Mouse (Mus musculus): ENCODE measurements around the gene D130043K22Rik. TPM values are rescaled to one million over a fixed set of nuclear protein-coding genes. Genes with fewer than 3 reads are reported as not detected.

Gene D130043K22Rik
- 0.12 and 0.27 TPM in 2 replicates for polyA plus RNA-seq (2015; fragmentation: Nextera tagmentation; extraction: Ambion mirVana)

DNA sequence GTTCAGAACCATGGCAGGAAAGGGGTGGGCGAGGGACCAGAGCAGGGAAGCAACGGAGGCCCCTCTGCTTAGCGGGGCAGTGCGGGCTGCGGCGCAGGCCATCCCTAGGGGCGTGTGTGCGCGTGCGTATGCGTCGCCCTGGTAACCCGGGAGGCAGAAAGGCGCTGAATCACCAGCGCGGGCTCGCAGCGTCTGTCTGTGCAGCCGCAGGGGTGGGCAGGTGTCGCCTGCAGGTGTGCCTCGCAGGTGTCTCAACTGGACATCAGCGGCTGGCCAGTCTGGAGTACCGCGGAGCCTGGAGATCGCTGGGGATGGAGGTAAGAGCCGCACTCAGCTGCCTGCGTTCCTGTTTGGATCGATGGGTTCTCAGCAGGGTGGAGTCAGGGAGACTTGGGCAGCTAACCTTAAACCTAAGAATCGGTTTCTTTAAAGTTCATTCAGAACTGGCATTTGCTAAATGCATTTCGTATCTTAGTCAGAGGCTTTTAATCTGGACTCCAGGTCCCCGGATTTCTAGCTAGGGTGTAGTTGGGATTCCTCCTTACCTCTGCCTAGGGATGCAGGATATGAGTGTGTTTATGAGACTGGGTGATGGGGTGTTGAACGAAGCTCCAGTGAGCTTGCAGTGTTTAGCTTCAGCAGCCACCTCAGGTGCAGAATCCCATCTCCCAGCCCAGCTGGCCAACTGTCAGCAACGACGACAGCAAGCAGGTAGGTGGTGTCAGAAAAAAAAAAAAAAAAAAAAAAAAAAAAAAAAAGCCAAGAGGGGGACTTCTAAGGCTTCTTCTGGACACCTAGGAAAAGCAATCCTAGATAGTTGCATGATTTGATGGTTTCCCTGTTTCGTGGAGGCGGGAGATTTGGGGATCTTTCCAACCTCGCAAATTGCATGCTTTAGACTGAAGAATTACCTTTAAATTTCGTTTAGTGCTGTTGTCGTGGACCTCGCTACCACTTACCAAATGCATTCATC lies at the start of gene D130043K22Rik:
Gene D130043K22Rik (plus strand): TSS at position 153 of the 973 bp plus-strand sequence.
- Histone ChIP-seq H3K27ac (ENCODE audit: low read length) (no peak within 1 kb of the TSS), H3K27me3 (ENCODE audit: control insufficient read depth, insufficient read depth, low read depth, low read length) (no peaks in the 10 kb centered on the region), H3K4me1 (ENCODE audit: control insufficient read depth, low read depth, low read length) (no peaks in the 10 kb centered on the region), H3K4me3 (ENCODE audit: low read depth, low read length) (peak within 1 kb of the TSS; percentile 39), H3K36me3 (ENCODE audit: control insufficient read depth, insufficient read depth) (peaks cover 9% of the 10 kb centered on the region), H3K9me3 (replicated peaks; ENCODE audit: control insufficient read depth, low read length) (no peaks in the 10 kb centered on the region), H3K9ac (ENCODE audit: low read depth, low read length) (no peak within 1 kb of the TSS), H3K4me2 (ENCODE audit: low read depth, low read length) (peak within 1 kb of the TSS; percentile 56)
- 16% methylated on average over 40 of the region's 40 CpGs for WGBS (ENCODE audit: insufficient replicate concordance)
- 0 out of 2 replicates have a peak, but pooled peaks have one; percentile 37 for ATAC-seq (ENCODE audit: low read depth)

DNA sequence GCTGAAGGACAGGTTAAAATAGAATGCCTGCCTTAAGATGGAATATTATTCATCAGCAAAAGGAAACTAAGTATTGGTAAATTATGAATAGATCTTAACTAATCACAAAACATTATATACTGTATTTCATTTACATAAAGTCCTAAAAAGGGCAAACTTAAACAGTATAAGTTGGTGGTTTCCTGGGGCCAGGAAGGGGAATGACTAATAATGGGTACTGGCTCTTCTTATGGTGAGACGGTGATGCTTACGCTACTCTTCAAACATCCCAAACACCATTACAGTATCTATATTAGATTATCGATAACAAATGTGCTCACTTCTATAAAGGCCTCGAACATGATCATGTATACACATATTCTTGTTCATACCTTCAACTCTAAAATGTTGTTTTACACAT lies 46.2 kb upstream of the D130043K22Rik start:
- H3K27me3 ChIP-seq (ENCODE audit: control insufficient read depth, insufficient read depth, low read depth, low read length) = no peaks in the 10 kb centered on the region
- WGBS (ENCODE audit: insufficient replicate concordance) = 87% methylated on average over 4 of the region's 4 CpGs
- H3K9ac ChIP-seq (ENCODE audit: low read depth, low read length) = no peak overlapping the region
- ATAC-seq (ENCODE audit: low read depth) = no peak
- no peak overlapping the region for H3K4me3 ChIP-seq (ENCODE audit: low read depth, low read length)
- no peaks in the 10 kb centered on the region for H3K9me3 ChIP-seq (replicated peaks; ENCODE audit: control insufficient read depth, low read length)
- H3K4me2 ChIP-seq (ENCODE audit: low read depth, low read length) = no peak overlapping the region
- H3K27ac ChIP-seq (ENCODE audit: low read length) = no peak overlapping the region
- H3K36me3 ChIP-seq (ENCODE audit: control insufficient read depth, insufficient read depth) = no peaks in the 10 kb centered on the region
- peaks cover 5% of the 10 kb centered on the region for H3K4me1 ChIP-seq (ENCODE audit: control insufficient read depth, low read depth, low read length)

DNA sequence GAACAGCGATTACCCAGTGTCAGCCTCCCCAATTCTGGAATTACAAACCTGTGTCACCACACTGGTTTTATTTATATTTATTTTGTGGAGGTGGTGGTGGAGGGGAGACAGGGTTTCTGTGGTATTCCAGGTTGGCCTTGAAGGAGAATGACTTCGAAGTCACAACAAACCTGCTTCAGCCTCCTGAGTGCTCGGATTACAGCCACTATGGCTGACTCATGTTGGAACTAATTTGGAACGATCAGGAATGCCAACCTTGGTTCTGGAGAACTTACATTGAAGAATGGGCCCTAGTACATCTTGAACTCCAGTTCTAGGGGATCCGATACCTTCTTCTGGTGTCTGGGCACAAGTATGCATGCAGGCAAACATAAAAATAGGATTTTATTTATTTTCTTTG lies 45.6 kb upstream of the D130043K22Rik start:
- H3K9me3 ChIP-seq (replicated peaks; ENCODE audit: control insufficient read depth, low read length) = no peaks in the 10 kb centered on the region
- H3K4me1 ChIP-seq (ENCODE audit: control insufficient read depth, low read depth, low read length) = peaks cover 9% of the 10 kb centered on the region
- WGBS (ENCODE audit: insufficient replicate concordance) = 71% methylated on average over 5 of the region's 5 CpGs
- peak overlapping the region; percentile 70 for H3K4me2 ChIP-seq (ENCODE audit: low read depth, low read length)
- H3K36me3 ChIP-seq (ENCODE audit: control insufficient read depth, insufficient read depth) = no peaks in the 10 kb centered on the region
- H3K27ac ChIP-seq (ENCODE audit: low read length) = peak overlapping the region; percentile 83
- H3K4me3 ChIP-seq (ENCODE audit: low read depth, low read length) = peak overlapping the region; percentile 99
- peak overlapping the region; percentile 67; the same call in 1 of the 2 replicates for H3K9ac ChIP-seq (ENCODE audit: low read depth, low read length)
- no peak for ATAC-seq (ENCODE audit: low read depth)
- no peaks in the 10 kb centered on the region for H3K27me3 ChIP-seq (ENCODE audit: control insufficient read depth, insufficient read depth, low read depth, low read length)

DNA sequence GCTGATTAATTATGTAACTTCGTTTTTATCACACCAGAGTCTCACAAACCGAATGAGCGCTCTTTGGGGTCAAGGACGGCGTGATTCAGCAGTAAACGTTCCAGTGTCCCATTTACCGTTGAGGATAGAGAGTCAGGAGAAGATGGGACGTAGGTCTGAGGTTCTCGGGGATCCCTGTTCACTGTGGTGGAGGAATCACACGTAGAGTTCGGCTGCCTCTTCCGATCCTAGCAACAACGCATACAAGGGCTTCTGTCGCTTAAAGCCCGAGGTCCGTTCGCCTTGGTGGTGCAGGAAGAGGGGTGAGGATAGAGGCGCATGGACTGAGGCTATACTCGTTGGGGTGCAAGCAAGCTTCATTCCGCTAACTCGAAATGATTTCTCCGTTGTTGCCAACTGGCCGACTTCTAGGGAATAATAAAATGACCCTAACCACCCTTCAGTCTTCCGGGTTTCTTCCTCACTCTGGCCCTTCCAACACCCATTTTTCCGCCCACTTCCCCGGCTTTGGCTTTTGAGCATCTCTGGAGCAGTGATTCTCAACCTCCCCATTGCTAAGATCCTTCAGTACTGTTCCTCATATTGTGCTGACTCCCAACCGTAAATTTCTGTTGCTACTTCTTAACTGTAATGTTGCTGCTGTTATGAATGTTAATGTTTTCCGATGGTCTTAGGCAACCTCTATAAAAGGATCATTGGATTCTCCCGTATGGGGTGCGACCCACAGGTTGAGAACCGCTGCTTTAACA lies 44.8 kb upstream of the D130043K22Rik start:
- Histone ChIP-seq H3K9me3 (replicated peaks; ENCODE audit: control insufficient read depth, low read length) (no peaks in the 10 kb centered on the region), H3K4me1 (ENCODE audit: control insufficient read depth, low read depth, low read length) (peaks cover 11% of the 10 kb centered on the region), H3K9ac (ENCODE audit: low read depth, low read length) (peak overlapping the region; percentile 67), H3K4me3 (ENCODE audit: low read depth, low read length) (peak overlapping the region; percentile 99), H3K36me3 (ENCODE audit: control insufficient read depth, insufficient read depth) (peaks cover 3% of the 10 kb centered on the region; the same call in 1 of the 2 replicates), H3K27ac (ENCODE audit: low read length) (peak overlapping the region; percentile 83), H3K4me2 (ENCODE audit: low read depth, low read length) (peak overlapping the region; percentile 70), H3K27me3 (ENCODE audit: control insufficient read depth, insufficient read depth, low read depth, low read length) (no peaks in the 10 kb centered on the region)
- under 1% methylated on average over 31 of the region's 31 CpGs for WGBS (ENCODE audit: insufficient replicate concordance)
- ATAC-seq (ENCODE audit: low read depth) = 0 out of 2 replicates have a peak, but pooled peaks have one; percentile 5

- peak overlapping the region; percentile 82 for H3K4me2 ChIP-seq (ENCODE audit: low read depth, low read length)
- no peaks in the 10 kb centered on the region for H3K27me3 ChIP-seq (ENCODE audit: control insufficient read depth, insufficient read depth, low read depth, low read length)
Observed at GRCm38 (mm10) chr13:24800674-24801307, 44.1 kb upstream of the D130043K22Rik start.

GRCm38 (mm10) chr13:24801308-24801921 lies 43.5 kb upstream of the D130043K22Rik start, which contains the start of gene BC005537:
TSS of gene BC005537 (plus strand) at chr13:24801657.
- peak; percentile 20 for ATAC-seq (ENCODE audit: low read depth)
- peak within 1 kb of the TSS; percentile 100 for H3K27ac ChIP-seq (ENCODE audit: low read length)
- H3K4me3 ChIP-seq (ENCODE audit: low read depth, low read length) = peak within 1 kb of the TSS; percentile 99
- H3K4me2 ChIP-seq (ENCODE audit: low read depth, low read length) = peak within 1 kb of the TSS; percentile 82
- H3K4me1 ChIP-seq (ENCODE audit: control insufficient read depth, low read depth, low read length) = peaks cover 16% of the 10 kb centered on the region
- under 1% methylated on average over 67 of the region's 74 CpGs for WGBS (ENCODE audit: insufficient replicate concordance)
- H3K27me3 ChIP-seq (ENCODE audit: control insufficient read depth, insufficient read depth, low read depth, low read length) = no peaks in the 10 kb centered on the region
- peaks cover 14% of the 10 kb centered on the region for H3K36me3 ChIP-seq (ENCODE audit: control insufficient read depth, insufficient read depth)
- H3K9ac ChIP-seq (ENCODE audit: low read depth, low read length) = peak within 1 kb of the TSS; percentile 100
- H3K9me3 ChIP-seq (replicated peaks; ENCODE audit: control insufficient read depth, low read length) = no peaks in the 10 kb centered on the region

More at GRCm38 (mm10) chr13:24800674-24801307, 44.1 kb upstream of the D130043K22Rik start:
- peak overlapping the region; percentile 99 for H3K4me3 ChIP-seq (ENCODE audit: low read depth, low read length)
- ATAC-seq (ENCODE audit: low read depth) = peak; percentile 94
- peak overlapping the region; percentile 100 for H3K9ac ChIP-seq (ENCODE audit: low read depth, low read length)
- WGBS (ENCODE audit: insufficient replicate concordance) = under 1% methylated on average over 42 of the region's 42 CpGs
- no peaks in the 10 kb centered on the region for H3K9me3 ChIP-seq (replicated peaks; ENCODE audit: control insufficient read depth, low read length)
- peaks cover 16% of the 10 kb centered on the region for H3K4me1 ChIP-seq (ENCODE audit: control insufficient read depth, low read depth, low read length)
- peaks cover 9% of the 10 kb centered on the region for H3K36me3 ChIP-seq (ENCODE audit: control insufficient read depth, insufficient read depth)
- H3K27ac ChIP-seq (ENCODE audit: low read length) = peak overlapping the region; percentile 100

GRCm38 (mm10) chr13:24802131-24802691 lies 42.7 kb upstream of the D130043K22Rik start:
- WGBS (ENCODE audit: insufficient replicate concordance) = 0% methylated on average over 26 of the region's 26 CpGs
- no peak for ATAC-seq (ENCODE audit: low read depth)

GRCm38 (mm10) chr13:24803196-24803595 lies 41.7 kb upstream of the D130043K22Rik start:
- 10% methylated on average over 2 of the region's 2 CpGs for WGBS (ENCODE audit: insufficient replicate concordance)
- Histone ChIP-seq H3K9me3 (replicated peaks; ENCODE audit: control insufficient read depth, low read length) (no peaks in the 10 kb centered on the region), H3K27me3 (ENCODE audit: control insufficient read depth, insufficient read depth, low read depth, low read length) (no peaks in the 10 kb centered on the region), H3K4me1 (ENCODE audit: control insufficient read depth, low read depth, low read length) (peaks cover 16% of the 10 kb centered on the region), H3K4me3 (ENCODE audit: low read depth, low read length) (peak overlapping the region; percentile 99), H3K4me2 (ENCODE audit: low read depth, low read length) (peak overlapping the region; percentile 82), H3K9ac (ENCODE audit: low read depth, low read length) (peak overlapping the region; percentile 100), H3K36me3 (ENCODE audit: control insufficient read depth, insufficient read depth) (peaks cover 30% of the 10 kb centered on the region), H3K27ac (ENCODE audit: low read length) (peak overlapping the region; percentile 33; the same call in 1 of the 2 replicates)
- no peak for ATAC-seq (ENCODE audit: low read depth)

More at GRCm38 (mm10) chr13:24802131-24802691, 42.7 kb upstream of the D130043K22Rik start:
- Histone ChIP-seq H3K27me3 (ENCODE audit: control insufficient read depth, insufficient read depth, low read depth, low read length) (no peaks in the 10 kb centered on the region), H3K4me3 (ENCODE audit: low read depth, low read length) (peak overlapping the region; percentile 99), H3K9ac (ENCODE audit: low read depth, low read length) (peak overlapping the region; percentile 100), H3K9me3 (replicated peaks; ENCODE audit: control insufficient read depth, low read length) (no peaks in the 10 kb centered on the region), H3K27ac (ENCODE audit: low read length) (peak overlapping the region; percentile 100), H3K4me1 (ENCODE audit: control insufficient read depth, low read depth, low read length) (peaks cover 16% of the 10 kb centered on the region), H3K4me2 (ENCODE audit: low read depth, low read length) (peak overlapping the region; percentile 82), H3K36me3 (ENCODE audit: control insufficient read depth, insufficient read depth) (peaks cover 20% of the 10 kb centered on the region)
